In the genomic region with DNA sequence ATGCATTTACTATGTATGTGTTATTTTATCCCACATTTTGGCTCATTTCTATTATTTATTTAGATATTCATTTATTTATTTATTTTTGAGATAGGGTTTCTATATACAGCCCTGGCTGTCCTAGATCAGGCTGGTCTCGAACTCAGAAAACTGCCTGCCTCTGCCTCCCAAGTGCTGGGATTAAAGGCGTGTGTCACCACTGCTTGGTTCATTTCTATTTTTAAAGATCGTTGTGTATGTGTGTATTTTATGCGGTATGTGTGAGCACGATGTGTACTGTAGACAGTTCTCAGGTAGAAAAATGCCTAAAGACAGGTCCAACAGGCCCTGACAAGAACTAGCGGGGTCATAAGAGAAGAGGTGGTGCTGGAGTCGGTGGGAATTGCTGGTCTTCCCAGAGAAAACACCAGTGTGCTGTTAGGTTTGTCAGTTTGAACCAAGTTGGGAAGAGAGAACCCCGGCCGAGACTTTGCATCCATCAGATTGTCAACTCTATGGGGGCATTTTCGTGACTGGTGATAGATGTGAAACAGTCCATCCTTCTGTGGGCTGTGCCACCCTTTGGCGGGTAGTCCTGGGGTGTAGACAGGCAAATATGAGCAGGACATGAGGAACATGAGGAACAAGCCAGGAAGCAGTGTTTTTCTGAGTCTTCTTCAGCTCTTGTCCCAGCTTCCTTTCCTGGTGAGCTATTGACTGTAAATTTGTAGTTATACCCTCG, we compare ENCODE assay signal across 10 mouse cellular contexts. TPM values are rescaled to one million over a fixed set of nuclear protein-coding genes. Genes with fewer than 3 reads are reported as not detected.
DNase-seq lines count a peak whose midpoint lies in the region; ATAC-seq lines count a peak whose summit lies in the region.
"Had no signal": no experiment of that assay in that cellular context is flagged by ENCODE, and none has a peak within 500 bp of the region (broad histone marks: within the 10 kb centered on the region; RNA-seq: fewer than 3 reads in every experiment).

No protein-coding gene starts in this region.

- peaks cover 13% of the 10 kb centered on the region; the same call in 1 of the 2 replicates for H3K4me1 ChIP-seq in limb, embryonic 15.5 days

- H3K9ac ChIP-seq in limb, embryonic 15.5 days = no peak overlapping the region

- no peaks in the 10 kb centered on the region for H3K27me3 ChIP-seq in limb, embryonic 15.5 days

- H3K4me3 ChIP-seq in limb, embryonic 15.5 days = peak overlapping the region; percentile 61; the same call in 1 of the 2 replicates

- no peaks in the 10 kb centered on the region for H3K9me3 ChIP-seq in limb, embryonic 15.5 days

- peak; percentile 48 for DNase-seq in cerebellum, adult 9-10 months
- no peak for DNase-seq in cerebellum, postnatal 4 days (ENCODE audit: low spot score in 2 of 2)
- peak; percentile 15 for DNase-seq in thymus, postnatal 14 days
- no peak for DNase-seq in thymus, postnatal 0 days (ENCODE audit: low spot score)
- no peak for DNase-seq in gastrocnemius, postnatal 10 days
- DNase-seq in ovary, adult 18-20 months (ENCODE audit: low spot score) = no peak
- DNase-seq: right cerebral cortex, postnatal 4 days had no signal

- WGBS in limb, embryonic 15.5 days = 70% methylated on average over 12 of the region's 12 CpGs

- H3K4me2 ChIP-seq in limb, embryonic 15.5 days = peak overlapping the region; percentile 53

- peak overlapping the region; percentile 54; the same call in 1 of the 2 replicates for H3K27ac ChIP-seq in limb, embryonic 15.5 days

- ATAC-seq in limb, embryonic 15.5 days (ENCODE audit: insufficient number of reproducible peaks, low FRiP score, low TSS enrichment, low read depth) = no peak
- no peak for ATAC-seq in CD4-positive, CD25-positive, alpha-beta regulatory T cell, adult 4 months

- no peaks in the 10 kb centered on the region for H3K36me3 ChIP-seq in limb, embryonic 15.5 days

RNA-seq across cellular contexts. Expression of a gene that starts 8.3 kb away (rescaled TPM):
- 1.5 and 1.6 TPM in 2 replicates for polyA plus RNA-seq in thymus, postnatal 0 days (2015; fragmentation: Nextera tagmentation; extraction: Ambion mirVana)
- 0.07 TPM in 1 of 2 replicates, not detected in the other for polyA plus RNA-seq in limb, embryonic 15.5 days (2015; fragmentation: Nextera tagmentation; extraction: Ambion mirVana)
- total RNA-seq in gastrocnemius, postnatal 10 days (2021) = under 1 TPM in 1 of 2 experiments, not detected in 1; 0.14 TPM
- polyA plus RNA-seq in CD4-positive, CD25-positive, alpha-beta regulatory T cell, adult 4 months (2017; shearing (Covaris generic)) = 1 to 10 TPM; 2.5 to 3.5 TPM
- polyA plus RNA-seq: C2C12 had no signal

RNA-seq across cellular contexts. Expression of a gene that starts 28.8 kb away (rescaled TPM):
- polyA plus RNA-seq in thymus, postnatal 0 days (2015; fragmentation: Nextera tagmentation; extraction: Ambion mirVana) = 0.58 and 0.96 TPM in 2 replicates
- polyA plus RNA-seq in limb, embryonic 15.5 days (2015; fragmentation: Nextera tagmentation; extraction: Ambion mirVana) = not detected in 2 replicates
- not detected for total RNA-seq in gastrocnemius, postnatal 10 days (2021)
- polyA plus RNA-seq in CD4-positive, CD25-positive, alpha-beta regulatory T cell, adult 4 months (2017; shearing (Covaris generic)) = not detected
- polyA plus RNA-seq: C2C12 had no signal

RNA-seq across cellular contexts. Expression of a gene that starts 28.8 kb away (rescaled TPM):
- 0.92 and 1.1 TPM in 2 replicates for polyA plus RNA-seq in thymus, postnatal 0 days (2015; fragmentation: Nextera tagmentation; extraction: Ambion mirVana)
- polyA plus RNA-seq in limb, embryonic 15.5 days (2015; fragmentation: Nextera tagmentation; extraction: Ambion mirVana) = 0.11 and 0.18 TPM in 2 replicates
- not detected for total RNA-seq in gastrocnemius, postnatal 10 days (2021)
- not detected for polyA plus RNA-seq in CD4-positive, CD25-positive, alpha-beta regulatory T cell, adult 4 months (2017; shearing (Covaris generic))
- polyA plus RNA-seq: C2C12 had no signal

Comparison
In these comparisons a context has a peak if more than half of its experiments do, and no peak if none do; other contexts are left out.
1. DNase-seq: peak in cerebellum, adult 9-10 months (single experiment) and thymus, postnatal 14 days (single experiment); none in cerebellum, postnatal 4 days (0 of 2), thymus, postnatal 0 days (single experiment), gastrocnemius, postnatal 10 days (single experiment) and ovary, adult 18-20 months (single experiment).